In the genomic region with DNA sequence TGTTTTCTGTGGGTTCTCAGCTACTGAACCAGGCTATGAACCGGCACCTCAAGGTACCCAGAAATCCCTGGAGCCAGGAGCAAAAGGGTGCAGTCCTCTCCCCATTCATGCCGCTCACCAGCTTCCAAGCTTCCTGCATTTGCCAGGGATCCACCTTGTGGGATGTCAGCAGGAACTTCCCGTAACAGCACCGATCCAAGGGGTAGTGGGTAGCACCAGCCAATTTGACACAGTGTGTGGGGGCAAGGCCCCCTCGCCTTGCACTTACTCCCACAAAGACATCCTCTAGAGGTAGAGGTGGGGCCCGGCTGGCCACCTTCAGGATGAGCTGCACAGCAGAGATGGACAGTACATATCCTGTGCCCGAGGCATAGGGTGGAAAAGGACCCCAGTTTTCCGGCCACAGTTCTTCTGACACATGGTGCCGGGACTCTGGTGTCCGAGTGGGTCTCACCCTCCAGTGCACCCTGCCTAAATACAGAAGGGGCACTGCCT, we compare ENCODE assay signal across 8 mouse cellular contexts. TPM values are rescaled to one million over a fixed set of nuclear protein-coding genes. Genes with fewer than 3 reads are reported as not detected.
DNase-seq lines count a peak whose midpoint lies in the region; ATAC-seq and TF ChIP-seq lines count a peak whose summit lies in the region.

No protein-coding gene starts in this region.

- intact Hi-C loops in left cerebral cortex, postnatal 25 days (cut with DNase I), result no loop called here

- 73% methylated on average over 10 of the region's 10 CpGs for WGBS in kidney, embryonic 16.5 days
- WGBS in hindbrain, embryonic 13.5 days, result 74% methylated on average over 10 of the region's 10 CpGs
- WGBS in midbrain, embryonic 15.5 days, result 80% methylated on average over 10 of the region's 10 CpGs

- peak overlapping the region; percentile 75 for H3K4me2 ChIP-seq in kidney, embryonic 16.5 days (replicated peaks; ENCODE audit: low read depth, low read length)
- peak overlapping the region; percentile 93 for H3K4me2 ChIP-seq in hindbrain, embryonic 13.5 days
- H3K4me2 ChIP-seq in midbrain, embryonic 15.5 days, result peak overlapping the region; percentile 97

- no peak for TF ChIP-seq POLR2A in cortical plate, adult 2 months (IDR thresholded peaks at IDR 0.05; ENCODE audit: extremely low read depth, insufficient read depth, low read length)

- no peaks in the 10 kb centered on the region for H3K27me3 ChIP-seq in kidney, embryonic 16.5 days (ENCODE audit: insufficient read depth, low read length)
- H3K27me3 ChIP-seq in hindbrain, embryonic 13.5 days, result no peaks in the 10 kb centered on the region
- H3K27me3 ChIP-seq in midbrain, embryonic 15.5 days (replicated peaks), result no peaks in the 10 kb centered on the region

- peak overlapping the region; percentile 64; the same call in 1 of the 2 replicates for H3K9ac ChIP-seq in kidney, embryonic 16.5 days (replicated peaks; ENCODE audit: low read length)
- H3K9ac ChIP-seq in hindbrain, embryonic 13.5 days, result peak overlapping the region; percentile 83
- H3K9ac ChIP-seq in midbrain, embryonic 15.5 days, result peak overlapping the region; percentile 78

- peak overlapping the region; percentile 51 for H3K4me3 ChIP-seq in kidney, embryonic 16.5 days (ENCODE audit: low read length)
- peak overlapping the region; percentile 49 for H3K4me3 ChIP-seq in cortical plate, adult 2 months (ENCODE audit: insufficient read depth, low read length)
- H3K4me3 ChIP-seq in hindbrain, embryonic 13.5 days, result peak overlapping the region; percentile 57
- H3K4me3 ChIP-seq in midbrain, embryonic 15.5 days, result peak overlapping the region; percentile 61

- H3K9me3 ChIP-seq in kidney, embryonic 16.5 days (ENCODE audit: low read length), result no peaks in the 10 kb centered on the region
- no peaks in the 10 kb centered on the region for H3K9me3 ChIP-seq in hindbrain, embryonic 13.5 days
- no peaks in the 10 kb centered on the region for H3K9me3 ChIP-seq in midbrain, embryonic 15.5 days

- H3K36me3 ChIP-seq in kidney, embryonic 16.5 days (ENCODE audit: insufficient read depth, low read length), result peaks cover 39% of the 10 kb centered on the region
- H3K36me3 ChIP-seq in hindbrain, embryonic 13.5 days, result peaks cover 73% of the 10 kb centered on the region
- H3K36me3 ChIP-seq in midbrain, embryonic 15.5 days (replicated peaks), result peaks cover 23% of the 10 kb centered on the region

- no peak for TF ChIP-seq CTCF in cortical plate, adult 2 months (IDR thresholded peaks at IDR 0.05; ENCODE audit: extremely low read depth, insufficient read depth, low read length)

- H3K4me1 ChIP-seq in kidney, embryonic 16.5 days (ENCODE audit: insufficient read depth, low read length), result peaks cover 45% of the 10 kb centered on the region
- H3K4me1 ChIP-seq in cortical plate, adult 2 months (ENCODE audit: control insufficient read depth, insufficient read depth, low read length), result no peaks in the 10 kb centered on the region; the same call in 1 of the 2 replicates
- H3K4me1 ChIP-seq in hindbrain, embryonic 13.5 days (replicated peaks), result peaks cover 64% of the 10 kb centered on the region
- peaks cover 60% of the 10 kb centered on the region for H3K4me1 ChIP-seq in midbrain, embryonic 15.5 days

- ATAC-seq in kidney, embryonic 16.5 days (ENCODE audit: low FRiP score, low TSS enrichment), result no peak
- 0 out of 2 replicates have a peak, but pooled peaks have one; percentile 2 for ATAC-seq in hindbrain, embryonic 13.5 days (ENCODE audit: low FRiP score)
- no peak for ATAC-seq in midbrain, embryonic 15.5 days (replicated peaks)

- peak overlapping the region; percentile 92 for H3K27ac ChIP-seq in kidney, embryonic 16.5 days (ENCODE audit: low read length)
- no peak overlapping the region for H3K27ac ChIP-seq in cortical plate, adult 2 months (ENCODE audit: insufficient read depth, low read length)
- H3K27ac ChIP-seq in hindbrain, embryonic 13.5 days, result peak overlapping the region; percentile 94
- H3K27ac ChIP-seq in midbrain, embryonic 15.5 days, result peak overlapping the region; percentile 93; the same call in 1 of the 2 replicates

- DNase-seq in kidney, adult 8-10 months, result no peak
- no peak for DNase-seq in embryo, embryonic 10.5 days (ENCODE audit: low spot score)
- no peak for DNase-seq in cerebellum, postnatal 36 days
- DNase-seq in left cerebral cortex, postnatal 25 days (ENCODE audit: low spot score in 2 of 2), result no peak

RNA-seq across cellular contexts. Expression of a gene that starts 1.1 kb away (rescaled TPM):
- polyA plus RNA-seq in kidney, embryonic 16.5 days (2015; fragmentation: Nextera tagmentation; extraction: Ambion mirVana), result 6.2 and 6.9 TPM in 2 replicates
- polyA plus RNA-seq in cortical plate, adult 2 months (2012; rRNA removed), result 7.0 and 7.8 TPM in 2 replicates
- polyA plus RNA-seq in hindbrain, embryonic 13.5 days (2015; fragmentation: Nextera tagmentation; extraction: Ambion mirVana), result 12.2 TPM in 2 replicates
- 14.9 and 15.1 TPM in 2 replicates for polyA plus RNA-seq in midbrain, embryonic 15.5 days (2015; fragmentation: Nextera tagmentation; extraction: Ambion mirVana)
- total RNA-seq in left cerebral cortex, postnatal 25 days (2021), result 1 to 10 TPM; 5.8 to 6.4 TPM

RNA-seq across cellular contexts. Expression of a gene that starts 5.4 kb away (rescaled TPM):
- polyA plus RNA-seq in kidney, embryonic 16.5 days (2015; fragmentation: Nextera tagmentation; extraction: Ambion mirVana), result 51.9 and 54.7 TPM in 2 replicates
- 79.3 and 82.2 TPM in 2 replicates for polyA plus RNA-seq in cortical plate, adult 2 months (2012; rRNA removed)
- 69.6 and 69.9 TPM in 2 replicates for polyA plus RNA-seq in hindbrain, embryonic 13.5 days (2015; fragmentation: Nextera tagmentation; extraction: Ambion mirVana)
- polyA plus RNA-seq in midbrain, embryonic 15.5 days (2015; fragmentation: Nextera tagmentation; extraction: Ambion mirVana), result 80.9 and 84.4 TPM in 2 replicates
- 10 to 100 TPM; 78.4 to 81.9 TPM for total RNA-seq in left cerebral cortex, postnatal 25 days (2021)

RNA-seq across cellular contexts. Expression of a gene that starts 5.6 kb away (rescaled TPM):
- 1,660 and 1,786 TPM in 2 replicates for polyA plus RNA-seq in kidney, embryonic 16.5 days (2015; fragmentation: Nextera tagmentation; extraction: Ambion mirVana)
- 410 and 435 TPM in 2 replicates for polyA plus RNA-seq in cortical plate, adult 2 months (2012; rRNA removed)
- 928 and 950 TPM in 2 replicates for polyA plus RNA-seq in hindbrain, embryonic 13.5 days (2015; fragmentation: Nextera tagmentation; extraction: Ambion mirVana)
- polyA plus RNA-seq in midbrain, embryonic 15.5 days (2015; fragmentation: Nextera tagmentation; extraction: Ambion mirVana), result 689 and 743 TPM in 2 replicates
- 100 to 1,000 TPM; 296 to 299 TPM for total RNA-seq in left cerebral cortex, postnatal 25 days (2021)

RNA-seq across cellular contexts. Expression of a gene that starts 9.7 kb away (rescaled TPM):
- polyA plus RNA-seq in kidney, embryonic 16.5 days (2015; fragmentation: Nextera tagmentation; extraction: Ambion mirVana), result 32.7 and 37.7 TPM in 2 replicates
- 13.5 TPM in 2 replicates for polyA plus RNA-seq in cortical plate, adult 2 months (2012; rRNA removed)
- polyA plus RNA-seq in hindbrain, embryonic 13.5 days (2015; fragmentation: Nextera tagmentation; extraction: Ambion mirVana), result 24.3 and 25.2 TPM in 2 replicates
- 25.9 and 26.2 TPM in 2 replicates for polyA plus RNA-seq in midbrain, embryonic 15.5 days (2015; fragmentation: Nextera tagmentation; extraction: Ambion mirVana)
- total RNA-seq in left cerebral cortex, postnatal 25 days (2021), result 10 to 100 TPM; 11.2 to 12.0 TPM

RNA-seq across cellular contexts. Expression of a gene that starts 10.0 kb away (rescaled TPM):
- 168 and 174 TPM in 2 replicates for polyA plus RNA-seq in kidney, embryonic 16.5 days (2015; fragmentation: Nextera tagmentation; extraction: Ambion mirVana)
- 113 and 116 TPM in 2 replicates for polyA plus RNA-seq in cortical plate, adult 2 months (2012; rRNA removed)
- polyA plus RNA-seq in hindbrain, embryonic 13.5 days (2015; fragmentation: Nextera tagmentation; extraction: Ambion mirVana), result 186 and 199 TPM in 2 replicates
- polyA plus RNA-seq in midbrain, embryonic 15.5 days (2015; fragmentation: Nextera tagmentation; extraction: Ambion mirVana), result 178 TPM in 2 replicates
- 100 to 1,000 TPM in 1 of 2 experiments, 10 to 100 TPM in 1; 89.7 to 104 TPM for total RNA-seq in left cerebral cortex, postnatal 25 days (2021)
